Mouse (Mus musculus) liver, embryonic 16.5 days (tissue): ENCODE measurements around the gene Hps5. TPM values are rescaled to one million over a fixed set of nuclear protein-coding genes. Genes with fewer than 3 reads are reported as not detected.

Experiments
- ATAC-seq: fragments of 200-750 bp; cut with Nextera tagmentation; 2 replicates; pipeline ENCODE4 v1.8.0; 2017; ENCODE audit warnings: low read depth, mild to moderate bottlenecking, moderate number of reproducible peaks, moderate library complexity
- H3K27ac ChIP-seq: fragments of 300-500 bp; sonication (generic); 2 replicates; pipeline ENCODE4 v1.5.1; 2014; ENCODE audit warnings: mild to moderate bottlenecking, low read length
- H3K27me3 ChIP-seq: fragments of 300-500 bp; sonication (generic); 2 replicates; pipeline ENCODE4 v1.6.1; 2014; ENCODE audit warnings: low read depth, low read length, mixed read lengths; ENCODE audit not compliant: control insufficient read depth, insufficient read depth
- H3K36me3 ChIP-seq: fragments of 300-500 bp; sonication (generic); 2 replicates; pipeline ENCODE4 v1.6.1; 2014; ENCODE audit warnings: mild to moderate bottlenecking; ENCODE audit not compliant: control insufficient read depth, insufficient read depth
- H3K4me1 ChIP-seq: fragments of 300-500 bp; sonication (generic); 2 replicates; pipeline ENCODE4 v1.6.1; 2014; ENCODE audit warnings: low read depth, low read length, mixed read lengths; ENCODE audit not compliant: control insufficient read depth
- H3K4me2 ChIP-seq: fragments of 300-500 bp; sonication (generic); 2 replicates; pipeline ENCODE4 v1.6.1; 2014; ENCODE audit warnings: low read depth, low read length, mixed read lengths
- H3K4me3 ChIP-seq: fragments of 300-500 bp; sonication (generic); 2 replicates; pipeline ENCODE4 v1.5.1; 2014; ENCODE audit warnings: low read depth, mild to moderate bottlenecking, low read length
- H3K9ac ChIP-seq: fragments of 300-500 bp; sonication (generic); 2 replicates; pipeline ENCODE4 v1.6.1; 2014; ENCODE audit warnings: low read depth, low read length
- H3K9me3 ChIP-seq: fragments of 300-500 bp; sonication (generic); replicated peaks from 2 replicates; pipeline ENCODE4 v1.6.1; 2016; ENCODE audit warnings: low read length; ENCODE audit not compliant: control insufficient read depth
- WGBS: fragments of 180-500 bp; shearing (Covaris S2); extraction: QIAGEN DNeasy Blood & Tissue Kit; methylation state at CpG from one replicate; pipeline ENCODE4 v1.1.7; 2014; ENCODE audit not compliant: insufficient replicate concordance; 5-methylcytosine and 5-hydroxymethylcytosine counted together
- polyA plus RNA-seq: library from polyadenylated mRNA; unstranded; fragments of >200 nt; fragmentation: Nextera tagmentation; extraction: Ambion mirVana; gene quantifications from 2 replicates; pipeline ENCODE4 v1.2.1, GENCODE M21; 2015

The Hps5 gene
- polyA plus RNA-seq, 1 experiment from 2014 or later: 7.4 TPM

DNA sequence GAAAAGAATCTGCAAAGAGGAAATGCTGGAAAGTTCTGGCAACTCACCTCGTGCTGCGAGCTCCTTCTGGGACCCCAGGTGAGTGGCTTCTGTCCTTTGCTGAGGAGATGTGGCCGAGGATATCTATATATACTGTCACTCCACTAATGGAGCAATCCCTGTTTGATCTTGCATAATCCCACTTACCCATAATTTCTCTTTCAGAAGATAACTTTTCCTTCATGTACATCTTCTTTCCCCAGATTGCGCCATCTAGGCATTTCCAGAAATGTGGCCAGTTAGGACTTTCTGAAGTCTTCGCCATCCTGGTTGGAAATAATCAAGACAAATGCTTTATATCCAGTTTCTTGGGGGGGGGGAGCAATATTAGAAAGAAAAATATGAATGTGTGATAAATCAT, 80.3 kb downstream of the Hps5 start, which contains the start of gene Saa3:
Gene Saa3 (minus strand): TSS at position 101 of the 400 bp plus-strand sequence.
- Histone ChIP-seq H3K27me3 (no peaks in the 10 kb centered on the region), H3K27ac (no peak within 1 kb of the TSS), H3K4me3 (no peak within 1 kb of the TSS), H3K9me3 (no peaks in the 10 kb centered on the region), H3K9ac (no peak within 1 kb of the TSS), H3K4me2 (no peak within 1 kb of the TSS), H3K36me3 (no peaks in the 10 kb centered on the region), H3K4me1 (peaks cover 5% of the 10 kb centered on the region)
- 65% methylated on average over 5 of the region's 5 CpGs for whole genome bisulfite sequencing
- no peak for ATAC-seq

GRCm38 (mm10) chr7:46714518-46714917, 81.3 kb downstream of the Hps5 start:
- Histone ChIP-seq H3K36me3 (no peaks in the 10 kb centered on the region), H3K27me3 (no peaks in the 10 kb centered on the region), H3K9ac (no peak overlapping the region), H3K4me3 (no peak overlapping the region), H3K9me3 (no peaks in the 10 kb centered on the region), H3K4me1 (peaks cover 5% of the 10 kb centered on the region), H3K4me2 (no peak overlapping the region), H3K27ac (no peak overlapping the region)
- ATAC-seq: no peak
- WGBS: 25% methylated on average over 6 of the region's 6 CpGs

GRCm38 (mm10) chr7:46712250-46712649, 83.6 kb downstream of the Hps5 start:
- H3K4me3 ChIP-seq: no peak overlapping the region
- H3K27ac ChIP-seq: no peak overlapping the region
- H3K9me3 ChIP-seq: no peaks in the 10 kb centered on the region
- no peak overlapping the region for H3K4me2 ChIP-seq
- no peaks in the 10 kb centered on the region for H3K36me3 ChIP-seq
- no peak for ATAC-seq
- H3K27me3 ChIP-seq: no peaks in the 10 kb centered on the region
- H3K9ac ChIP-seq: no peak overlapping the region
- WGBS: 18% methylated on average over 6 of the region's 6 CpGs
- H3K4me1 ChIP-seq: peaks cover 9% of the 10 kb centered on the region

Other genes starting within 250 kb of the Hps5 start
- gene Sergef, start 156.3 kb downstream of the Hps5 start, polyA plus RNA-seq: 4.8 and 4.9 TPM in 2 replicates
- gene Tph1, start 123.5 kb downstream of the Hps5 start, polyA plus RNA-seq: 0.06 TPM in 1 of 2 replicates, not detected in the other
- gene Saal1, start 85.4 kb downstream of the Hps5 start, polyA plus RNA-seq: 11.8 and 12.6 TPM in 2 replicates
- 18.5 and 29.5 TPM in 2 replicates for gene Saa3, start 80.4 kb downstream of the Hps5 start, polyA plus RNA-seq
- gene Saa4, start 63.5 kb downstream of the Hps5 start, polyA plus RNA-seq: 10.2 and 13.6 TPM in 2 replicates
- not detected in 2 replicates for gene Saa1, start 53.1 kb downstream of the Hps5 start, polyA plus RNA-seq
- not detected in 2 replicates for gene Saa2, start 44.3 kb downstream of the Hps5 start, polyA plus RNA-seq
- 22.7 and 26.1 TPM in 2 replicates for gene Gtf2h1, start within 50 bp of the Hps5 start, polyA plus RNA-seq
- 2,014 and 2,183 TPM in 2 replicates for gene Ldha, start 45.4 kb upstream of the Hps5 start, polyA plus RNA-seq
- 0.17 and 0.26 TPM in 2 replicates for gene Ldhc, start 65.1 kb upstream of the Hps5 start, polyA plus RNA-seq
- 54.4 and 54.6 TPM in 2 replicates for gene Tsg101, start 123.9 kb upstream of the Hps5 start, polyA plus RNA-seq
- 5.8 and 6.8 TPM in 2 replicates for gene Uevld, start 162.5 kb upstream of the Hps5 start, polyA plus RNA-seq
- not detected in 2 replicates for gene Gm9999, start 187.5 kb upstream of the Hps5 start, polyA plus RNA-seq
- 12.1 and 12.6 TPM in 2 replicates for gene Spty2d1, start 212.3 kb upstream of the Hps5 start, polyA plus RNA-seq